Mouse (Mus musculus) adrenal gland, postnatal 10 days (tissue): ENCODE data around the gene Itpripl2. TPM values are rescaled to one million over a fixed set of nuclear protein-coding genes. Genes with fewer than 3 reads are reported as not detected.

Experiments used
- DNase-seq: peaks from one replicate; pipeline ENCODE4 v3.0.0; 2021; ENCODE audit warnings: mixed read lengths
- total RNA-seq, 2 experiments: library from RNA; stranded (reverse); gene quantifications; 2 replicates each; pipeline ENCODE4 v1.2.3; 2021

The Itpripl2 gene
- total RNA-seq, 2 experiments from 2014 or later: 19.0 to 21.2 TPM

DNA sequence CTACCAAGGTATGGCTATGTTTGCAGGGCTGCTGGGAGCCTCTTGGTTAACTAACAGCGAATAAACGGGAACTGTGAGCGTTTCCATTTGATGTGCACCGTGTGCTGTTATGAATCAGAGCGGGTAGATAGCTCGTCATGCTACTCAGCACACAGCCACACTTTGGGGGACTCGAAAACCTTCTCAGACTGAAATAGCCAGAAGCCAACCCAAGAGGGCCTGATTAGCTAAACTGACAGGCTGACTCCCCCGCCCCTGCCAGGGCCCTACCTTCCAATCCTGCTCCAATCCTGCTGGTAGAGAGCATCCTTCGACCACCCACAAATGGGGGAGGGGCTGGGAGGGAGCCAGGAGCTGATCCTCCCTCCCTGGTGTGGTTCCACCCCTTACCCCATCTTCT lies 48.4 kb downstream of the Itpripl2 start:
- DNase-seq: no peak

DNA sequence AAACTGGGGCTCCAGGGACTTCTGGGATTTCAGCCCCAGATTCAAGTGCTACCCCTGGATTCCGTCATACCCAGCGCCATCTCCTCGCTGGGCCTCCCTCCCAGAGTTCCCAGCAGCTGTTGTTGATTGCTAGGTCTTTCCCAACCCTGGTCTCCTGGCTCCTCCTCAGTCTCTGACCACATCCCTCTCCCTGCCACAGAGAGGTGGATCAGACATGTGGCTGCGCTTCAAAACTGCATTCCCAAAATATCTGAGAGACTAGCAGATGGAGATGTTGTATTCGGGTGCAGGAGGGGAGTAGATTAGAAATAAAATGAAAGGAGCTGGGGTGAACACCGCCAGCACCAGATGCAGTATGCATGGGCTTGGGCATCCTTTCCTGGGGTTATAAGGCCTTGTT lies 50.2 kb downstream of the Itpripl2 start:
- no peak for DNase-seq

DNA sequence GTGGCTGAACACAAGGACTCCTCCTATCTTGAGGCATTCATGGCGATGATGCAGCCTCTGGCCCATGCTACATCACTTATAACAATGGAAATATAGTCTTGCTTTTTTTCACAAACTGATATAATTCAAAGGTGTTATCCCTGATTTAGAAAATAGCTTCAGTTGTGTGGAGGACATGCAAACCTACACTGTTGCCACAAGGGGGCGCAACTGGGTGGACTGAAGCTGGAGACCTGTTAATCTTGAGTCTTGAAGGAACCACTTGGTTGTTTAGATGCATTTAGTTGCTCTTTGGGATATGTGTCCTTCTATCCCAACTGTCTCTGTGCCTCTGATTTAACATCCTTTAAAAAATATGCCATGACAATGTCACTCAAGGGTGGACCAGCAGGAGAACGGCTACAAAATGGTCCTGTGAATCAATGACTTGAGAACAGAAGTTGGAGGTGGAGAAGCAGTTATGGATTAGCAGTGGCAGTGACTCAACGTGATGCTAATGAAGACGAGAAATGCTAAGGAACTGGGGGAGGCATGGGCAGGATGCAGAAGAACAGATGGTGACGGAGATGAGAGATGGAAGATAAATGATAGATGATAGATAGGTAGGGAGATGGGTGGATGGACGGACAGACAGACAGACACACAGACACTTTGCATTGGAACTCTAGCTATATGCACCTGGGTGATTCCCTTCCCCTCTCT lies 54.5 kb downstream of the Itpripl2 start:
- peak; percentile 46 for DNase-seq

Other genes with a start within 250 kb of the Itpripl2 start
- gene Smg1, start 248.3 kb downstream of the Itpripl2 start, total RNA-seq: 10 to 100 TPM; 35.8 to 50.7 TPM
- 10 to 100 TPM in 1 of 2 experiments, 1 to 10 TPM in 1; 9.0 to 11.4 TPM for gene Syt17, start 43.8 kb downstream of the Itpripl2 start, total RNA-seq
- 10 to 100 TPM; 71.9 to 78.3 TPM for gene Coq7, start 41.4 kb upstream of the Itpripl2 start, total RNA-seq
- gene Tmc7, start 92.8 kb upstream of the Itpripl2 start, total RNA-seq: 1 to 10 TPM; 1.3 to 2.1 TPM
- gene Tmc5, start 105.3 kb upstream of the Itpripl2 start, total RNA-seq: under 1 TPM; 0.45 to 0.64 TPM
- gene Gde1, start 213.8 kb upstream of the Itpripl2 start, total RNA-seq: 10 to 100 TPM; 90.1 to 93.8 TPM
- gene Ccp110, start 220.6 kb upstream of the Itpripl2 start, total RNA-seq: 10 to 100 TPM in 1 of 2 experiments, 1 to 10 TPM in 1; 7.4 to 10.1 TPM
- gene Vps35l, start 248.3 kb upstream of the Itpripl2 start, total RNA-seq: 10 to 100 TPM; 54.0 to 61.7 TPM